Mouse (Mus musculus) effector memory CD4-positive, alpha-beta T cell, adult 5 months (primary cell): ENCODE results near the gene Nfu1. TPM values are rescaled to one million over a fixed set of nuclear protein-coding genes. Genes with fewer than 3 reads are reported as not detected.

Experiments used
- polyA plus RNA-seq: library from polyadenylated mRNA; unstranded; fragments of 100-300 nt; shearing (Covaris generic); gene quantifications from one replicate; pipeline ENCODE4 v1.2.1, GENCODE M21; 2017

Gene Nfu1
- polyA plus RNA-seq = 62.3 TPM

GRCm38 (mm10) chr6:87008887-87009286 is at the start of gene Nfu1:
Nfu1 (plus strand) TSS chr6:87009236.

GRCm38 (mm10) chr6:87042337-87043130 is 33.5 kb downstream of the Nfu1 start, which contains the start of gene Gfpt1:
Gfpt1 (plus strand) TSS chr6:87042846.

Other genes starting within 250 kb of the Nfu1 start
- 2.3 TPM for gene Anxa4, start 215.7 kb upstream of the Nfu1 start, polyA plus RNA-seq
- 114 TPM for gene Aak1, start 159.7 kb upstream of the Nfu1 start, polyA plus RNA-seq
- 23.7 TPM for gene Gfpt1, start 33.6 kb downstream of the Nfu1 start, polyA plus RNA-seq
- 0.17 TPM for gene D6Ertd527e, start 95.5 kb downstream of the Nfu1 start, polyA plus RNA-seq